Mouse (Mus musculus) adrenal gland, postnatal 10 days (tissue): Measurements from ENCODE around the gene Abcb1b. TPM values are rescaled to one million over a fixed set of nuclear protein-coding genes. Genes with fewer than 3 reads are reported as not detected.
"Not testable (repeated sequence)": the region's sequence is repeated elsewhere in the genome, so short reads cannot be mapped to it uniquely, and the experiment has no call there.

Experiments
- DNase-seq: peaks from one replicate; pipeline ENCODE4 v3.0.0; 2021; ENCODE audit warnings: mixed read lengths
- total RNA-seq, 2 experiments: library from RNA; stranded (reverse); gene quantifications; 2 replicates each; pipeline ENCODE4 v1.2.3; 2021

Abcb1b gene
- total RNA-seq, 2 experiments from 2014 or later, result 164 to 216 TPM

- no peak for DNase-seq
Measured at GRCm38 (mm10) chr5:8863580-8864337, 65.8 kb downstream of the Abcb1b start.

- not testable (repeated sequence) for DNase-seq
Measured at GRCm38 (mm10) chr5:8865630-8866029, 67.7 kb downstream of the Abcb1b start.

GRCm38 (mm10) chr5:8866366-8866765 lies 68.4 kb downstream of the Abcb1b start:
- no peak for DNase-seq

GRCm38 (mm10) chr5:8868019-8868418 lies 70.1 kb downstream of the Abcb1b start:
- DNase-seq, result peak; percentile 52

GRCm38 (mm10) chr5:8872979-8873915 lies 75.3 kb downstream of the Abcb1b start:
- DNase-seq, result peak; percentile 19

- DNase-seq, result no peak
Measured at GRCm38 (mm10) chr5:8877086-8877485, 79.1 kb downstream of the Abcb1b start.

GRCm38 (mm10) chr5:8877800-8878199 lies 79.9 kb downstream of the Abcb1b start:
- no peak for DNase-seq

GRCm38 (mm10) chr5:8885837-8886236 lies 87.9 kb downstream of the Abcb1b start:
- no peak for DNase-seq

GRCm38 (mm10) chr5:8893300-8894103 lies 95.6 kb downstream of the Abcb1b start, which contains the start of gene Abcb4:
Gene Abcb4 (plus strand): TSS chr5:8893717.
- DNase-seq, result peak; percentile 78

- no peak for DNase-seq
Measured at GRCm38 (mm10) chr5:8894104-8894425, 96.1 kb downstream of the Abcb1b start.

- no peak for DNase-seq
Measured at GRCm38 (mm10) chr5:8894641-8895490, 96.9 kb downstream of the Abcb1b start.

GRCm38 (mm10) chr5:8896198-8896597 lies 98.3 kb downstream of the Abcb1b start:
- DNase-seq, result no peak

GRCm38 (mm10) chr5:8898246-8898645 lies 100.3 kb downstream of the Abcb1b start:
- DNase-seq, result no peak

- no peak for DNase-seq
Measured at GRCm38 (mm10) chr5:8901001-8901400, 103.1 kb downstream of the Abcb1b start.

GRCm38 (mm10) chr5:8902141-8902817 lies 104.3 kb downstream of the Abcb1b start:
- DNase-seq, result no peak

- DNase-seq, result no peak
Measured at GRCm38 (mm10) chr5:8904539-8904938, 106.6 kb downstream of the Abcb1b start.

GRCm38 (mm10) chr5:8911567-8912198 lies 113.7 kb downstream of the Abcb1b start:
- DNase-seq, result no peak
